ENCODE assay signal across 9 mouse cellular contexts in the genomic region with DNA sequence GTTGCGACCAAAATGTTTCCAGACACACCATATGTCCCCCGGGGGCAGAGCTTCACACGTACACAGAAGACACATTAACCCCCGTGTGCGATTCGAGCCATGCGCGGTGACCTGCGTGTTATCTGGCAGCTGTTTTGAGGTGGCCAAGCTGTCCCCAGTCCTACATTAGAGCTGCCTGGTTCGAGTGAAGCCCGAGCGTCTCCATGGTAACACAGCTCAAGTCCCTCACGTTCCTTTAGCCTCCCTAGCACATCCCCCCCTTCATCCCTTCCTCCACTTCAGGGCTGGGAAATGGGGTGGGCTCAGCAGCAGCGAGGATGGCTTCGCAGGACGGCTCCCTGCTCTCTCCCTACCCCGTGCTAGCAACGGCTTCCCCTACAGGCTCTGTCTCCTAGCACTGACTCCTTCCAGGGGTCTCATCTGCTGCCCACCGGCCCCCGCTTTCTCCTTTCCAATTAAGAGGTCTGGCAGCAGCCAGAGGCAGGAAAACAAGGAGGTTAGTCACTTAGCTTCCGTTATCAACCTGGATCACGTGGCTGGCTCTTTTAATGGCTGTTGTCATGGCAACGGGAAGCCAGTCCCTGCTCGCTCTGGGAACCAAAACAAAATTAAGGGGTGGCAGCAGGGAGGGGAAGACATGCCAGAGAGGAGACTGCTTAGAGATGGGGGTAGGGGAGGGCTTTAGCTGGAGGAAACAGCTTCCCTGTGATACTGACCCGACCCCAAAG. TPM values are rescaled to one million over a fixed set of nuclear protein-coding genes. Genes with fewer than 3 reads are reported as not detected.
A peak's percentile ranks its signal among the peaks of the same experiment; 100 is the strongest.
DNase-seq lines count a peak whose midpoint lies in the region; ATAC-seq and TF ChIP-seq lines count a peak whose summit lies in the region.
"Had no signal": no experiment of that assay in that cellular context is flagged by ENCODE, and none has a peak within 500 bp of the region (broad histone marks: within the 10 kb centered on the region; RNA-seq: fewer than 3 reads in every experiment).

No protein-coding gene starts in this region.

- WGBS in heart, embryonic 14.5 days = 4% methylated on average over 25 of the region's 25 CpGs
- whole genome bisulfite sequencing in limb, embryonic 14.5 days = 4% methylated on average over 25 of the region's 25 CpGs

- H3K4me1 ChIP-seq in heart, embryonic 14.5 days (ENCODE audit: control insufficient read depth in 2 of 2, insufficient read depth in 2 of 2, low read length in 2 of 2) = peaks cover 4 to 6% of the 10 kb centered on the region in 2 experiments; a peak in 2 of 4 replicates
- peaks cover 8% of the 10 kb centered on the region for H3K4me1 ChIP-seq in limb, embryonic 14.5 days (ENCODE audit: control insufficient read depth, insufficient read depth, low read length)

- H3K4me3 ChIP-seq in heart, embryonic 14.5 days (ENCODE audit: control insufficient read depth in 1 of 2, insufficient read depth in 1 of 2, low read depth in 1 of 2, low read length in 2 of 2) = peak overlapping the region in 1 of 2 experiments; percentile 10; a peak in 1 of 4 replicates
- H3K4me3 ChIP-seq in limb, embryonic 14.5 days (replicated peaks; ENCODE audit: low read length) = peak overlapping the region; percentile 20

- H3K9me3 ChIP-seq in heart, embryonic 14.5 days (ENCODE audit: control insufficient read depth, low read length) = no peaks in the 10 kb centered on the region; the same call in 1 of the 2 replicates
- no peaks in the 10 kb centered on the region for H3K9me3 ChIP-seq in limb, embryonic 14.5 days (ENCODE audit: control insufficient read depth, low read length)

- TF ChIP-seq POLR2A in limb, embryonic 14.5 days (IDR thresholded peaks at IDR 0.05; ENCODE audit: borderline replicate concordance, extremely low read depth, insufficient read depth, insufficient read length) = no peak

- H3K27ac ChIP-seq in heart, embryonic 14.5 days (replicated peaks in 1 of 2; ENCODE audit: control insufficient read depth in 1 of 2, insufficient read depth in 1 of 2, low read depth in 2 of 2, low read length in 2 of 2) = no peak overlapping the region
- no peak overlapping the region for H3K27ac ChIP-seq in limb, embryonic 14.5 days (replicated peaks; ENCODE audit: low read depth, low read length)

- peaks cover 58% of the 10 kb centered on the region for H3K27me3 ChIP-seq in heart, embryonic 14.5 days (ENCODE audit: control insufficient read depth, insufficient read depth, low read length)
- H3K27me3 ChIP-seq in limb, embryonic 14.5 days (ENCODE audit: control insufficient read depth, insufficient read depth, low read length) = peaks cover 14% of the 10 kb centered on the region; the same call in 1 of the 2 replicates

- H3K9ac ChIP-seq in heart, embryonic 14.5 days (ENCODE audit: low read length) = no peak overlapping the region
- no peak overlapping the region for H3K9ac ChIP-seq in limb, embryonic 14.5 days (ENCODE audit: low read depth, low read length, severe bottlenecking)

- H3K36me3 ChIP-seq in heart, embryonic 14.5 days (ENCODE audit: control insufficient read depth, insufficient read depth, low read length) = no peaks in the 10 kb centered on the region
- H3K36me3 ChIP-seq in limb, embryonic 14.5 days (ENCODE audit: control insufficient read depth, insufficient read depth, low read length) = no peaks in the 10 kb centered on the region

- no peak for ATAC-seq in cerebellum, adult (ENCODE audit: insufficient number of reproducible peaks, low FRiP score, low TSS enrichment)
- ATAC-seq in common myeloid progenitor, adult 5-6 weeks (replicated peaks; ENCODE audit: low read depth, poor library complexity, severe bottlenecking) = peak; percentile 20; the same call in 1 of the 2 replicates
- no peak for ATAC-seq in heart, embryonic 14.5 days (ENCODE audit: insufficient number of reproducible peaks, insufficient read depth, low FRiP score, low read depth)
- ATAC-seq in limb, embryonic 14.5 days (ENCODE audit: low FRiP score, low read depth) = peak; percentile 51; the same call in 1 of the 2 replicates
- no peak for ATAC-seq in megakaryocyte progenitor cell, adult 5-6 weeks (replicated peaks; ENCODE audit: poor library complexity)

- peak overlapping the region; percentile 52 for H3K4me2 ChIP-seq in heart, embryonic 14.5 days (ENCODE audit: low read length)
- peak overlapping the region; percentile 43 for H3K4me2 ChIP-seq in limb, embryonic 14.5 days (replicated peaks; ENCODE audit: low read depth, low read length, severe bottlenecking)

- peak; percentile 57 for DNase-seq in cerebellum, adult 11 months
- peak; percentile 56 for DNase-seq in kidney, postnatal 14 days
- peak; percentile 30 for DNase-seq in limb, embryonic 14.5 days (ENCODE audit: low spot score)
- DNase-seq in right cerebral cortex, adult 2 months (ENCODE audit: low spot score in 2 of 2) = peak; percentile 83 to 85

RNA-seq across cellular contexts. Expression of a gene that starts 3.7 kb away (rescaled TPM):
- 1.8 and 3.7 TPM in 2 replicates for total RNA-seq in common myeloid progenitor, adult 5-6 weeks (2017)
- 0.57 and 1.0 TPM in 2 replicates for polyA plus RNA-seq in heart, embryonic 14.5 days (2014; fragmentation: Nextera tagmentation; extraction: Ambion mirVana)
- 2.7 and 3.3 TPM in 2 replicates for polyA plus RNA-seq in limb, embryonic 14.5 days (2012; rRNA removed)
- 0.94 and 1.2 TPM in 2 replicates for polyA plus RNA-seq in limb, embryonic 14.5 days (2014; fragmentation: Nextera tagmentation; extraction: Ambion mirVana)
- 0.67 TPM in 1 of 2 replicates, not detected in the other for total RNA-seq in megakaryocyte progenitor cell, adult 5-6 weeks (2015)
- total RNA-seq in megakaryocyte progenitor cell, adult 5-6 weeks (2017) = not detected in 2 replicates

RNA-seq across cellular contexts. Expression of a gene that starts 50.2 kb away (rescaled TPM):
- not detected in 2 replicates for total RNA-seq in common myeloid progenitor, adult 5-6 weeks (2017)
- not detected in 2 replicates for polyA plus RNA-seq in heart, embryonic 14.5 days (2014; fragmentation: Nextera tagmentation; extraction: Ambion mirVana)
- not detected in 2 replicates for polyA plus RNA-seq in limb, embryonic 14.5 days (2012; rRNA removed)
- not detected in 2 replicates for polyA plus RNA-seq in limb, embryonic 14.5 days (2014; fragmentation: Nextera tagmentation; extraction: Ambion mirVana)
- not detected in 2 replicates for total RNA-seq in megakaryocyte progenitor cell, adult 5-6 weeks (2015)
- not detected in 2 replicates for total RNA-seq in megakaryocyte progenitor cell, adult 5-6 weeks (2017)
- polyA plus RNA-seq: spleen, adult 2 months had no signal

Comparison
In these comparisons a context has a peak if more than half of its experiments do, and no peak if none do; other contexts are left out.
1. DNase-seq: peak in every context shown above with its lines; median percentile 84 in right cerebral cortex, adult 2 months; 57 in cerebellum, adult 11 months; 56 in kidney, postnatal 14 days; 30 in limb, embryonic 14.5 days.
2. ATAC-seq: peak in common myeloid progenitor, adult 5-6 weeks (single experiment) and limb, embryonic 14.5 days (single experiment); none in cerebellum, adult (single experiment), heart, embryonic 14.5 days (single experiment) and megakaryocyte progenitor cell, adult 5-6 weeks (single experiment).